Mouse (Mus musculus) limb, embryonic 11.5 days (tissue): ENCODE data around the gene Frmd4b. TPM values are rescaled to one million over a fixed set of nuclear protein-coding genes. Genes with fewer than 3 reads are reported as not detected.

Experiments
- ATAC-seq: fragments of 200-750 bp; cut with Nextera tagmentation; 2 replicates; pipeline ENCODE4 v1.8.0; 2017; ENCODE audit warnings: low read depth; ENCODE audit not compliant: insufficient number of reproducible peaks, low FRiP score, low TSS enrichment
- DNase-seq: peaks from one replicate; pipeline ENCODE4 v3.0.0-alpha.2; 2015; ENCODE audit warnings: low spot score
- H3K27ac ChIP-seq: fragments of 300-500 bp; sonication (generic); replicated peaks from 2 replicates; pipeline ENCODE4 v1.5.1; 2014; ENCODE audit warnings: low read depth, mild to moderate bottlenecking, low read length
- H3K27me3 ChIP-seq: fragments of 300-500 bp; sonication (generic); 2 replicates; pipeline ENCODE4 v1.6.1; 2014; ENCODE audit warnings: mild to moderate bottlenecking, low read length, mixed read lengths; ENCODE audit not compliant: control insufficient read depth, insufficient read depth
- H3K36me3 ChIP-seq: fragments of 300-500 bp; sonication (generic); 2 replicates; pipeline ENCODE4 v1.6.1; 2014; ENCODE audit warnings: mild to moderate bottlenecking, low read length, moderate library complexity, mixed read lengths; ENCODE audit not compliant: control insufficient read depth, insufficient read depth
- H3K4me1 ChIP-seq: fragments of 300-500 bp; sonication (generic); 2 replicates; pipeline ENCODE4 v1.6.1; 2014; ENCODE audit warnings: low read length, mixed read lengths; ENCODE audit not compliant: control insufficient read depth, insufficient read depth
- H3K4me2 ChIP-seq: fragments of 300-500 bp; sonication (generic); 2 replicates; pipeline ENCODE4 v1.6.1; 2014; ENCODE audit warnings: low read depth, mild to moderate bottlenecking, moderate library complexity; ENCODE audit not compliant: severe bottlenecking
- H3K4me3 ChIP-seq: fragments of 300-500 bp; sonication (generic); 2 replicates; pipeline ENCODE4 v1.5.1; 2014; ENCODE audit warnings: low read depth, low read length
- H3K9ac ChIP-seq: fragments of 300-500 bp; sonication (generic); 2 replicates; pipeline ENCODE4 v1.6.1; 2014; ENCODE audit warnings: mild to moderate bottlenecking, low read length
- H3K9me3 ChIP-seq: fragments of 300-500 bp; sonication (generic); 2 replicates; pipeline ENCODE4 v1.6.1; 2016; ENCODE audit warnings: low read length; ENCODE audit not compliant: control insufficient read depth
- WGBS: fragments of 180-500 bp; shearing (Covaris S2); extraction: QIAGEN DNeasy Blood & Tissue Kit; methylation state at CpG from one replicate; pipeline ENCODE4 v1.1.7; 2014; 5-methylcytosine and 5-hydroxymethylcytosine counted together
- polyA plus RNA-seq: library from polyadenylated mRNA; unstranded; fragments of >200 nt; fragmentation: Nextera tagmentation; extraction: Ambion mirVana; gene quantifications from 2 replicates; pipeline ENCODE4 v1.2.1, GENCODE M21; 2014

The Frmd4b gene
- polyA plus RNA-seq, 1 experiment from 2014 or later: 12.3 TPM

- Histone ChIP-seq H3K4me1 (peaks cover 4% of the 10 kb centered on the region; the same call in 1 of the 2 replicates), H3K9ac (no peak overlapping the region), H3K9me3 (no peaks in the 10 kb centered on the region), H3K27me3 (no peaks in the 10 kb centered on the region), H3K4me2 (no peak overlapping the region), H3K27ac (no peak overlapping the region; the same call in 1 of the 2 replicates), H3K4me3 (no peak overlapping the region), H3K36me3 (no peaks in the 10 kb centered on the region; the same call in 1 of the 2 replicates)
- WGBS: 70% methylated on average over 10 of the region's 10 CpGs
- DNase-seq (no peak), ATAC-seq (no peak)
Observed at GRCm38 (mm10) chr6:97289316-97289820, 328.0 kb downstream of the Frmd4b start.

GRCm38 (mm10) chr6:97288047-97288855, 329.1 kb downstream of the Frmd4b start:
- peaks cover 4% of the 10 kb centered on the region; the same call in 1 of the 2 replicates for H3K4me1 ChIP-seq
- DNase-seq (no peak), ATAC-seq (no peak)
- peak overlapping the region; percentile 21; the same call in 1 of the 2 replicates for H3K27ac ChIP-seq
- no peak overlapping the region for H3K9ac ChIP-seq
- WGBS: 79% methylated on average over 19 of the region's 19 CpGs
- no peak overlapping the region for H3K4me3 ChIP-seq
- no peaks in the 10 kb centered on the region; the same call in 1 of the 2 replicates for H3K36me3 ChIP-seq
- H3K4me2 ChIP-seq: no peak overlapping the region
- H3K27me3 ChIP-seq: no peaks in the 10 kb centered on the region
- H3K9me3 ChIP-seq: no peaks in the 10 kb centered on the region

GRCm38 (mm10) chr6:97286332-97286731, 331.0 kb downstream of the Frmd4b start:
- no peak for DNase-seq
- no peaks in the 10 kb centered on the region for H3K27me3 ChIP-seq
- WGBS: 84% methylated on average over 5 of the region's 5 CpGs
- H3K4me1 ChIP-seq: peaks cover 4% of the 10 kb centered on the region; the same call in 1 of the 2 replicates
- ATAC-seq: no peak
- H3K27ac ChIP-seq: no peak overlapping the region
- H3K36me3 ChIP-seq: no peaks in the 10 kb centered on the region; the same call in 1 of the 2 replicates
- no peak overlapping the region for H3K9ac ChIP-seq
- no peak overlapping the region for H3K4me3 ChIP-seq
- H3K9me3 ChIP-seq: no peaks in the 10 kb centered on the region
- no peak overlapping the region for H3K4me2 ChIP-seq

- H3K9me3 ChIP-seq: no peaks in the 10 kb centered on the region
- ATAC-seq (no peak), DNase-seq (no peak)
- H3K4me3 ChIP-seq: no peak overlapping the region
- WGBS: 96% methylated on average over 1 of the region's 1 CpGs
- no peak overlapping the region for H3K27ac ChIP-seq
- H3K4me2 ChIP-seq: no peak overlapping the region
- no peaks in the 10 kb centered on the region for H3K27me3 ChIP-seq
- 0 out of 2 replicates have a peak, but pooled peaks cover 2% of the 10 kb centered on the region for H3K4me1 ChIP-seq
- no peaks in the 10 kb centered on the region; the same call in 1 of the 2 replicates for H3K36me3 ChIP-seq
- H3K9ac ChIP-seq: no peak overlapping the region
Observed at GRCm38 (mm10) chr6:97283676-97284075, 333.7 kb downstream of the Frmd4b start.

GRCm38 (mm10) chr6:97278878-97279277, 338.5 kb downstream of the Frmd4b start:
- no peaks in the 10 kb centered on the region for H3K36me3 ChIP-seq
- H3K9me3 ChIP-seq: no peaks in the 10 kb centered on the region
- 0 out of 2 replicates have a peak, but pooled peaks cover 9% of the 10 kb centered on the region for H3K4me1 ChIP-seq
- DNase-seq (no peak), ATAC-seq (no peak)
- H3K27me3 ChIP-seq: no peaks in the 10 kb centered on the region
- WGBS: 46% methylated on average over 6 of the region's 6 CpGs
- no peak overlapping the region for H3K9ac ChIP-seq
- no peak overlapping the region for H3K4me3 ChIP-seq
- H3K4me2 ChIP-seq: no peak overlapping the region
- no peak overlapping the region for H3K27ac ChIP-seq

GRCm38 (mm10) chr6:97278014-97278787, 339.1 kb downstream of the Frmd4b start:
- peak overlapping the region; percentile 24 for H3K9ac ChIP-seq
- no peak overlapping the region for H3K27ac ChIP-seq
- 2% methylated on average over 19 of the region's 19 CpGs for WGBS
- H3K4me3 ChIP-seq: 0 out of 2 replicates have a peak overlapping the region, but pooled peaks have one; percentile 7
- no peaks in the 10 kb centered on the region for H3K36me3 ChIP-seq
- H3K4me1 ChIP-seq: 0 out of 2 replicates have a peak, but pooled peaks cover 9% of the 10 kb centered on the region
- DNase-seq (peak; percentile 88), ATAC-seq (peak; percentile 65; the same call in 1 of the 2 replicates)
- no peaks in the 10 kb centered on the region for H3K9me3 ChIP-seq
- H3K27me3 ChIP-seq: no peaks in the 10 kb centered on the region
- H3K4me2 ChIP-seq: peak overlapping the region; percentile 46

- Histone ChIP-seq H3K9ac (no peak overlapping the region), H3K4me3 (no peak overlapping the region), H3K27ac (no peak overlapping the region), H3K9me3 (no peaks in the 10 kb centered on the region), H3K4me1 (0 out of 2 replicates have a peak, but pooled peaks cover 9% of the 10 kb centered on the region), H3K36me3 (no peaks in the 10 kb centered on the region), H3K27me3 (no peaks in the 10 kb centered on the region), H3K4me2 (no peak overlapping the region)
- WGBS: 66% methylated on average over 5 of the region's 5 CpGs
- DNase-seq: no peak
- ATAC-seq: no peak
Observed at GRCm38 (mm10) chr6:97276890-97277497, 340.3 kb downstream of the Frmd4b start.

GRCm38 (mm10) chr6:97276366-97276765, 341.0 kb downstream of the Frmd4b start:
- 0 out of 2 replicates have a peak, but pooled peaks cover 9% of the 10 kb centered on the region for H3K4me1 ChIP-seq
- H3K27ac ChIP-seq: no peak overlapping the region
- no peak overlapping the region for H3K4me2 ChIP-seq
- WGBS: 30% methylated on average over 4 of the region's 4 CpGs
- H3K4me3 ChIP-seq: no peak overlapping the region
- no peaks in the 10 kb centered on the region for H3K9me3 ChIP-seq
- no peak overlapping the region for H3K9ac ChIP-seq
- ATAC-seq (0 out of 2 replicates have a peak, but pooled peaks have one; percentile 14), DNase-seq (peak; percentile 30)
- H3K36me3 ChIP-seq: no peaks in the 10 kb centered on the region
- no peaks in the 10 kb centered on the region for H3K27me3 ChIP-seq
